Mouse (Mus musculus) monocyte, adult 5-6 weeks (primary cell): ENCODE results near the gene Krtap19-5. TPM values are rescaled to one million over a fixed set of nuclear protein-coding genes. Genes with fewer than 3 reads are reported as not detected.

Experiments
- ATAC-seq: fragments of 153-309, 156-312 bp; replicated peaks from 2 replicates; pipeline ENCODE4 v1.8.0; 2017; ENCODE audit warnings: mild to moderate bottlenecking; ENCODE audit not compliant: low TSS enrichment, insufficient number of reproducible peaks, severe bottlenecking, poor library complexity, low FRiP score
- total RNA-seq: library from RNA; stranded (forward); fragments of 200-1000, 200-491, 200-594 nt; gene quantifications from 3 replicates; pipeline ENCODE4 v1.2.3, GENCODE M21; 2017

The Krtap19-5 gene
- not detected in 3 replicates for total RNA-seq

DNA sequence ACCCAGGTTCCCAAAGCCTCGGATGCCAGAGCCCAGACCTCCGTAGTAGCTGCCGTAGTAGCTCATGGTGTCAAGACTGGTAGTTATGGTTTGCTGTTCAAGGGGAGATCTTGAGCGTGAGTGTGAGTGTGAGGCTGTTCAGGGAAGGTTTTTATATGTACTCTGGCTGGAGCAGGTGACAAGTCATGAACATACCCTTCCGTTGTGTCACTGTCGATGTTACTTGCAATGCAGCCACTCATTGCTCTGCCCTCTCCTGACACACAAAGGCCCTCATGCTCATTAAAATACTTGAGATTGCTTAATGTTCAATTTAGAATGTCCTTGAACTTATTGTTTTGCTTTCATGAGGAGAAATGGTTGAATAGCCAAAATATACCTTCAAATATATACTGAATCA, at the start of gene Krtap19-5:
Gene Krtap19-5, minus strand, starts transcription at position 101 of the 400 bp plus-strand sequence.
- ATAC-seq: no peak

DNA sequence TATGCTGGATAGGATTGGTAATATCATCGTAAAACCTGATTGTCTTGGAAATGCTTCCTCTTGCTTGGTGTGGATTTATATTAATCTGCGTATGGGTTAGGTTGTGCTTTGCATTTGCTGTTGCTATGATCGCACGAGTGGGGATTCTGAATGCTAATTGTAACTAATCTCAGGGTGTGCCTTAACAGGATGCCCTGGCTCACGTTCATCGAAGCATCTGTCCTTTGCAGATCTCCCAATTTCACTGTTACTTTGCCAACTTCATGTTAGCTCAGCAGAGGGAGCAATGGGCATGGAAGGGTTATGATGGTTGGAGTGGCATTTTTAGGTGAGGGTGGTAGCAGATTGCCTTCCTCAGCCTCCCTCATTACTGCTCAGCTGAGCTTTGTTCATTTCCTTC, 44.8 kb upstream of the Krtap19-5 start:
- ATAC-seq: no peak

DNA sequence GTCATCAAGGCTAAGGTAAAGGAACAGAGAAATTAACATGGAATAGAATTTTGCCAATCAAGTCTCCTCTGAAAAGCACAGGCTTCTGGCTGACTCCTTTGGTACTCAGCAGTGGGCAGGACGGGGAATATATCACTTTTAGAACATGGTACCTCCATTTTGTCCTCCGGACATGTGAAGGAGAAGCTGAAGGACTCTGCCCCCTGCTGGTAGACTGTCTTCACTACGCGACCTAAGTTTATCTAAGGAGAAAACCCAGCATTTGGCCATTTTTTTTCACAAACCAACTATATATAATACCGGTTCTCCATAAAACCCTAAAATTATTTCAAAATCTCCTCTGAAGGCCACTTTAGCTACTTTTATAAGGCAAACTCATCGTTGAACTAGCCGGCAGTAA, 42.0 kb upstream of the Krtap19-5 start:
- no peak for ATAC-seq

- no peak for ATAC-seq
Observed at GRCm38 (mm10) chr16:88932165-88932564, 35.9 kb upstream of the Krtap19-5 start, which contains the start of gene Krtap19-9b. Gene Krtap19-9b (minus strand): TSS chr16:88932265.

- ATAC-seq: no peak
Observed at GRCm38 (mm10) chr16:88886870-88887269, 9.4 kb downstream of the Krtap19-5 start.

DNA sequence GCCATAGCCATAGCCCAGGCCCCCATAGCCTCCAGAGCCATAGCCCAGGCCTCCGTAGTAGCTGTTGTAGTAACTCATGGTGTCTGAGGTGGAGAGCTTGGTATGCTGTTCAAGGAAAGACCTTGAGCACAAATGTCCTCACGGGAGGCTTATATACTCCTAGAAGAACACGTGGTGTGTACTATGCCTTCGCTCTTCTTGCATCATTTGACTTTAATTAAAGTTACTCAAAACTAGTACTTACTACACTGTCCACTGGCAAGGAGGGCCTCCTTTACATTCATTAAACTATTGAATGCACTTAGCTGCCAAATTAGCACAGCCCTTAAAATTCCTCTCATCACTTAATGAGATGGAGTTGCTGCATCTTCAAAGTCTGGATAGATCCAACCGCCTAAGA, 11.3 kb downstream of the Krtap19-5 start, which contains the start of gene Krtap19-4:
Gene Krtap19-4, minus strand, starts transcription at position 101 of the 400 bp plus-strand sequence.
- no peak for ATAC-seq

DNA sequence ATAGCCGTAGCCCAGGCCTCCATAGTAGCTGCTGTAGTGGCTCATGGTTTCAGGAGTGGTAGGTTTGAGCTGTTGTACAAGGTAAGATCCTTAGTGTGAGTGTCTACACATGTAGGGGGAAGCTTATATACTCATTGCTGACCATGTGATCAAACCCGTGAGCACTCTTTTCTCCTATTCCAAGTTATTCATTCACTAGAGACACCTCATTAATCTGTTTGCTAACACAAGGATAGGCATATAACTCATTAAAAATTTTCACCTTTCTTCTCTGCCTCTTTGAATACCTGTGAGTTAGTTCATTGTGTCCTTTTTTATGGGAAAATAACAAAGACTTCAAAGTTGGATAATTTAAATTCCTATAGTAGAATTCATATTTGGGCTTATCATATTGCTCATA, 18.3 kb downstream of the Krtap19-5 start, which contains the start of gene Krtap19-3:
Gene Krtap19-3, minus strand, starts transcription at position 101 of the 400 bp plus-strand sequence.
- no peak for ATAC-seq

- ATAC-seq: no peak
Observed at GRCm38 (mm10) chr16:88874169-88874568, 22.1 kb downstream of the Krtap19-5 start, which contains the start of gene Krtap19-2. Gene Krtap19-2 (minus strand): TSS chr16:88874269.

DNA sequence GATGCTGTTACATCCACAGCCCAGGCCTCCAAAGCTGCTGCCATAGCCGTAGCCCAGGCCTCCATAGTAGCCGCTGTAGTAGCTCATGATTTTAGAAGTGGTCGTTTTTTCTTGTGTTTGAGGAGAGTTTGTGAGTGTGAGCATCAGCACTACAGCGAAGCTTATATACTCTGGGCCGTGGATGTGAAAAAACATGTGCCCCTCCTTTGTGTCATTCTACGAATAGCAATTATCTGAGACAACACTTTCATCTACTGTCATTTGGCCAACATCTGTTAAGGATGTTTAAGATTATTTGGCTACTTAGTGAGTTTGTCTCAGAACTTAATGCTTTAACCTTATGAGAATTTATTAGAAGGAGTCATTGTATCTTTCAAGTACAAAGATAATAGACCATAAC, 26.9 kb downstream of the Krtap19-5 start, which contains the start of gene Krtap19-1:
Gene Krtap19-1, minus strand, starts transcription at position 101 of the 400 bp plus-strand sequence.
- ATAC-seq: no peak

DNA sequence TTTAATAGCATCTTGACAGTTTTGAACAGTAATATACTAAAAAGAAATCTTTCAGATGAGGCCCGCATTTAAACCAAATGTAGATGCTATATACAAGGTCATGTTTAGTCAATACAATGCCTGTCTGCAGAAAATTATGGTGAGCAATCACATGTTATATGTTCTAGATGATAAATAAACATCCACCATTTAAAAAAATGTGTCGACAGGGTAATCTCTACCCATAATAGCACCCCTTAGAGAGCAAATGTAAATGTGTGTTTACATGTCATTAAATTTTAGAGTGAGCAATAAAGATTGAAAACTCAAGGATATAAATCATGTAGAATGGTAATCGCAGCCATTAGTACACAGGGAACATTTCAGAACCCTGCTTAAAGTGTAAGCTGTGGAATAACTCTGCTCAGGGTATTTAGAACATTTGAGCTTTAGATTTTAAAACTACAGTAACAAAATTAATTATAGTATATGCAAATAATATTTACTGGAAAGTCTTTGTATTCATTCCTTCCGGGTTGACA, 31.3 kb downstream of the Krtap19-5 start:
- ATAC-seq: no peak

GRCm38 (mm10) chr16:88851450-88851849, 44.8 kb downstream of the Krtap19-5 start:
- no peak for ATAC-seq

GRCm38 (mm10) chr16:88848558-88848957, 47.7 kb downstream of the Krtap19-5 start:
- ATAC-seq: no peak

DNA sequence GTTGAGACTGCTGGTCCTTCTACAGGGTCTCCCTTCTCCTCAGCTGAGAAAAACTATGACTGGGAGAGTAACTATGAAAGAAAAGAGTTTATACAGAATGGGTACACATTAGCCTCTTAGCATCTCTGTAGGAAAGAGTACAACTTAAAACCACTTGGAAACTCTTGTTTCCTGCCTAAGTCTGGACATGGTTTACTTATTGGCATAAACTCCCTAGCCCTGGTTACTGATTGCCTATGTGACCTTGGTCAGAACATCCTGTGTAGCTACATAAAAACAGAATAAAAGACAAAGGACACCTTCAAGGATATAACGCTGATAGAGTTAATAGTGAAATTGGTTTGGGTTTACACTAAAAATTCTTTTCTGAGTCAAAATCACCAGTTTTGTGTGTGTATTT, 48.9 kb downstream of the Krtap19-5 start:
- no peak for ATAC-seq

Other genes starting within 250 kb of the Krtap19-5 start
- gene Krtap26-1, start 248.7 kb downstream of the Krtap19-5 start, total RNA-seq: not detected in 3 replicates
- not detected in 3 replicates for gene Krtap27-1, start 224.8 kb downstream of the Krtap19-5 start, total RNA-seq
- gene 2310061N02Rik, start 188.5 kb downstream of the Krtap19-5 start, total RNA-seq: not detected in 3 replicates
- gene Krtap13-1, start 167.6 kb downstream of the Krtap19-5 start, total RNA-seq: not detected in 3 replicates
- not detected in 3 replicates for gene Krtap13, start 144.8 kb downstream of the Krtap19-5 start, total RNA-seq
- not detected in 3 replicates for gene 2310034C09Rik, start 137.6 kb downstream of the Krtap19-5 start, total RNA-seq
- gene 2310057N15Rik, start 122.3 kb downstream of the Krtap19-5 start, total RNA-seq: not detected in 3 replicates
- gene Gm5965, start 118.6 kb downstream of the Krtap19-5 start, total RNA-seq: not detected in 3 replicates
- not detected in 3 replicates for gene Gm20741, start 84.2 kb downstream of the Krtap19-5 start, total RNA-seq
- gene Krtap15, start 76.2 kb downstream of the Krtap19-5 start, total RNA-seq: not detected in 3 replicates
- gene Krtap14, start 70.3 kb downstream of the Krtap19-5 start, total RNA-seq: not detected in 3 replicates
- not detected in 3 replicates for gene Krtap19-1, start 27.0 kb downstream of the Krtap19-5 start, total RNA-seq
- gene Krtap19-2, start 22.2 kb downstream of the Krtap19-5 start, total RNA-seq: not detected in 3 replicates
- gene Krtap19-3, start 18.4 kb downstream of the Krtap19-5 start, total RNA-seq: not detected in 3 replicates
- not detected in 3 replicates for gene Krtap19-4, start 11.4 kb downstream of the Krtap19-5 start, total RNA-seq
- not detected in 3 replicates for gene Krtap19-9b, start 35.8 kb upstream of the Krtap19-5 start, total RNA-seq
- gene Krtap16-3, start 66.4 kb upstream of the Krtap19-5 start, total RNA-seq: not detected in 3 replicates
- gene Krtap22-2, start 114.3 kb upstream of the Krtap19-5 start, total RNA-seq: not detected in 3 replicates
- not detected in 3 replicates for gene Gm10229, start 118.8 kb upstream of the Krtap19-5 start, total RNA-seq
- gene Krtap6-1, start 135.2 kb upstream of the Krtap19-5 start, total RNA-seq: not detected in 3 replicates
- gene Gm10228, start 145.0 kb upstream of the Krtap19-5 start, total RNA-seq: not detected in 3 replicates
- gene Krtap6-5, start 151.4 kb upstream of the Krtap19-5 start, total RNA-seq: not detected in 3 replicates
- not detected in 3 replicates for gene 1110025L11Rik, start 167.5 kb upstream of the Krtap19-5 start, total RNA-seq
- gene Krtap6-3, start 187.6 kb upstream of the Krtap19-5 start, total RNA-seq: not detected in 3 replicates
- gene Gm6358, start 244.4 kb upstream of the Krtap19-5 start, total RNA-seq: not detected in 3 replicates